Mouse (Mus musculus) naive thymus-derived CD4-positive, alpha-beta T cell, adult 2 months (primary cell): ENCODE results near the gene Tm6sf1.

ENCODE experiments used
- DNase-seq: peaks from one replicate; pipeline ENCODE4 v3.0.0-alpha.2; 2011; ENCODE audit warnings: low read depth

Tm6sf1 gene

DNA sequence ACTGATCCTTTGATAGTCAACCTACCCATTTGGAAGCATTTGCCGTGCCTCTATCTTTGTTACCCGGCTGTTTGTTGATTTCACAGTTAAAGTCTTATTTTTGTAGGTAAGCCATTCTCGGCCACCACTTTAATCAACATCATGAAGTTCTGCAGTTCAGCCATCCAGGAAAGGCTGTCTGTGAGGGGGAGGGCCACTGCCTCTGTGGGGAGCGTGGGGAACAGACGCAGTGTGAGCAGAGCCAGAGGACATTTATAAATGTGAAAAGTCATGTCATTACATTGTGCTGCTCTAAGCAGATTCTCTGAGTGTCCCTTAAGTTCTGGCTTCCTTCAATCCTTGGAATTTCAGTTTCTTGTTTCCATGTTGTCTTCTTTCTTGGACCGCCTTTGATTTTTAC is 8.6 kb upstream of the Tm6sf1 start:
- no peak for DNase-seq

DNA sequence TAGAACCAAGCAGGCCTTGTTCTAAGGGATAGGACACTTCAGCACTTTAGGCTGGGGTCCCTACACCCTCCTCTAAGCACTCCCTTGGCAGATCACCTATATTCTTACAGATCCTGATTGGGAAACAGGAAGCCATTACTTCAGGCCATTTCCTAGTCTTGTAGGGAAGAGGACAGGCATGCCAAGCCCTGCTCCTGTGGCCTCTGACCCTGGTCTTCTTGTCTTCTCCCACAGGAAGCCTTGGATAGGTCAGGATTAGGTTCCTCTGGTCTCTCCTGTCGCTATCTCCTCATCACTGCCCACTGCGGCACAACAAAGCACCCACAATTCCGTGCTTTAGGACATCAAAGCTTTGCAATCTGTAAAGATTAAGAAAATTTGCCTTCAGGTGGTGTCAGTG is 7.1 kb upstream of the Tm6sf1 start:
- no peak for DNase-seq

GRCm38 (mm10) chr7:81854568-81855307 is 4.1 kb upstream of the Tm6sf1 start:
- peak; percentile 69 for DNase-seq

DNA sequence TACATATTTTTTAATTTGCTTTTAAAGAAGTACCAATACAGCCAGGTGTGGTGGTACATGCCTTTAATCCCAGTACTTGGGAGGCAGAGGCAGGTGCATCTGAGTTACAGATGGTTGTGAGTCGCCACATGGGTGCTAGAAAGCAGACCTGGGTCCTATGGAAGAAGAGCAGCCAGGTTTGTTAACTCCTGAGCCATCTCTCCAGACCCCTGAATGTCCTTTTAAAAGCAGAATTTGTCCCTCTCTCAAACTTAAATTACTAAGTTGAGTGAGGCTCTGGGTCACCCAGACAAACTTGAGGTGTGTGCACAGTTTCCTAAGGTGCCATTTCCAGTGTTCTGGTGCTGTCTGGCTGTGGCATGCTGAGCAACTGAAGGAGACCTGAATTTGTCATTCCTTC is 3.1 kb upstream of the Tm6sf1 start, which contains the start of gene Gm10160:
TSS of gene Gm10160 (minus strand) at position 101 of the 400 bp plus-strand sequence.
- DNase-seq = no peak

- no peak for DNase-seq
Observed at GRCm38 (mm10) chr7:81856221-81856620, 2.6 kb upstream of the Tm6sf1 start.

DNA sequence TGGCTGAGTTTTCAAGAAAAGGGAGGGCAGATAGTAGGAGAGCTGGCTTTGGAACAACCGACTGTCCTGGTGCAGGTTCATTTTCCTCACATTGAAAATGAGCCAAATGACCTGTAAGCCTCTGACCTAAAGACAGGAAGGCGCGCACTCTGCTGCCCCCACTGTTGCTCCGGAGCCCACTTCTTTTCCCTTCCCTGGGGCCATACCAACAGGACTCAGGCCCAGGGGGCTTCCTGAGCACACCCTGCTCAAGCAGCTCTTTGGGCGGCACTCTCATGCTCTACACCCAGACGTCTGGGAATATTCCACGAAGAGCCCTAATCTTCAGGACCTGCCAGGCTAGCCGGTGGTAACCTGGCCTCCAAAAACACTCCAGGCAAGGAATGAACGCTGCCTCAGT is 565 bp upstream of the Tm6sf1 start:
- DNase-seq = no peak

GRCm38 (mm10) chr7:81860071-81860470 is 1.3 kb downstream of the Tm6sf1 start:
- no peak for DNase-seq

GRCm38 (mm10) chr7:81860996-81861395 is 2.2 kb downstream of the Tm6sf1 start:
- peak; percentile 50 for DNase-seq

GRCm38 (mm10) chr7:81861461-81861860 is 2.7 kb downstream of the Tm6sf1 start:
- no peak for DNase-seq

DNA sequence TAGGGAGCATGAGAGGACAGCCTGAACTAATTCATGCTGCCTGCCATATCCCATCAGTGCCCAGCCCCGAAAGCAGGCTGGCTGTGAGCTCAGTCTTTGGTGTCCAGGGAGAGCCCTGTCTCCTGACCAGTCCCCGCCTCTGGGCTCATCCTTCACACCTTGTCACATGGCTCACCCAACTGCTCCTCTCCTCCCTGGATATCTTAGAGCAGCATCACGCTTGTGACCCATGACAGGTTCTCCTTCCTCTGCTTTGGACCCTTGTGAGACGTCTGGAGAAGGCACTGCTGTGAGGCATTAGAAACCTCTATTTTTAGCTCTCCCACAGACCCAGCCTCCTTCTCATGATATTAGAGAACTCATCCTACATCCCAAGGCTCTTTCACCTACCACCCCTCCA is 3.1 kb downstream of the Tm6sf1 start:
- DNase-seq = no peak

DNA sequence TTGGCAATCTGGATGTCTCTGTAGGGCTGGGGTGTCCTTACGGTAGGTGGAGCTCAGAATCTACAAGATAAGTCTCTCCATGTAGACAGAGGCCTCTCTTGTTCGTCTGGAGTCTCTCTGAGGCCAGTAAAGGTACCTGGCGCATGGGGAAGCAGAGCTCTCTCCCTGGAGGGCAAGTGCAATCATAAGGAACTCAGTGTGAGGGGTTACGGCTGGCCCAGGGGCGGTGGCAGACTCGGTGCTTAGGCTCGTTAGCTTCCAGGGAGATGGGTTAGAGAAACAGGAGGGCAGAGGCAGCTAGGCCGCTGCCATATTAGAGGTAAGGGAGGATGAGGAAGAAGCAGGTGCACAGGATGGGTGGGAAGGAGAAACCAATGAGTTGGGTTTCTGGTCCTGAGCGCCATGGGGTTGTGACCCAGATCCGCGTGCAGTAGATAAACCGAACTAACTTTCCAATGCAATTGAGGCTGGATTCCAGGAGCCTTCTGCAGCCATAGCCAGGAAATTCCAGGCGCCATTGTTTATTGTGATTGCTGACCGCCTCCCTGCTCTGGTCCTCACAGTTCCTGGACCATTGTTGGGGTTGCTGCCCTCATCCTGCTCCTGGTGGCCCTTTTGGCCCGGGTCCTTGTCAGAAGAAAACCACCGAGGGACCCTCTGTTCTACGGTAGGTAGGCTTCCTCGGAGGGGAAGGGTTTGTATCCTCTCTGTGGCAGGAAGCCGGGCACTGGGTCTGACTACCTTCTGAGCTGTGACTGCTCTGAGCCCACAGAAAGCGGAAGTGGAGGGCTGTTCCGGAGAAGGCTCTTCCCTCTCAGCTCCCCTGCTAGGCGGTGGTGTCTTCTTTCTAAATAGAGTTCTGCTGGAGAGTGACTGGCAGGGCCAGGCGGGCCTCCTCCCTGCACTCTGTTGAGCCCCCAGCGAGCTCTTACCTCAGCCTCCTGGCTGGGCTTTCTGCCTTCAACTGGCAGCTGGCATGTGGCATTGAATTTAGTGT is 4.1 kb downstream of the Tm6sf1 start:
- peak; percentile 81 for DNase-seq

DNA sequence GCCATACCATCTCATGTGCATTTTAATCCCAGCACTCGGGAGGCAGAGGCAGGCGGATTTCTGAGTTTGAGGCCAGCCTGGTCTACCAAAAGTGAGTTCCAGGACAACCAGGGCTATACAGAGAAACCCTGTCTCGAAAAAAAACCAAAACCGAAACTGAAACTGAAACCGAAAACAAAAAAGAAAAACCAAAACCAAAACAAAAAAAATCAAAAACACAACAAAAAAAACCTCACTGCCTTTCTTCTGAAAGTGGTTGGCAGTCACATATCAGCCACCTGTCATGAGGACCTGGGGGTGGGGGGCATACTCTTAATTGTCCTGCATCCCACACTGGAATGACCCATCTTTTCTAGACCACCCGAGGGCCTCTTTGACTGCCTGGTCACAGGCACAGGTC is 5.8 kb downstream of the Tm6sf1 start:
- DNase-seq = peak; percentile 63

DNA sequence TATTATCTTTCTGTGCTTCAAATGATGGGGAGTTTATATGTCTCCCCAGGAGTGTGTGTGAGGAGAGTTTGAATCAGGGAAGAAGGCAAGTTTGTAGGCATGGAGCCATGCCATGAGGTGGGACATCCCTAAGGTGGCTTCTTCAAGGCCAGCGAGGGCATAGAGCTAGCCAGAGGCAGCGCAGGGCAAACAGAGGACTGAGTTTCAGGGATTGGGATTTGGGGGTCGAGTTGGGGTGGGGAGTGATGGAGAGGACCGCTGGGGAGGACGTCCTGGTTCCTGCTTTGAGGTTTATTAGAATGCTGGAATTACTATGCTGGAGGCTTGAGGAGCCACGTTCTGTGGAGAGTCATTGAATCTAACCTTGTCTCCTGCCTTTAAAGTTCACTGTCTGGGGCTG is 7.1 kb downstream of the Tm6sf1 start:
- DNase-seq = no peak

GRCm38 (mm10) chr7:81867231-81867930 is 8.6 kb downstream of the Tm6sf1 start:
- no peak for DNase-seq

DNA sequence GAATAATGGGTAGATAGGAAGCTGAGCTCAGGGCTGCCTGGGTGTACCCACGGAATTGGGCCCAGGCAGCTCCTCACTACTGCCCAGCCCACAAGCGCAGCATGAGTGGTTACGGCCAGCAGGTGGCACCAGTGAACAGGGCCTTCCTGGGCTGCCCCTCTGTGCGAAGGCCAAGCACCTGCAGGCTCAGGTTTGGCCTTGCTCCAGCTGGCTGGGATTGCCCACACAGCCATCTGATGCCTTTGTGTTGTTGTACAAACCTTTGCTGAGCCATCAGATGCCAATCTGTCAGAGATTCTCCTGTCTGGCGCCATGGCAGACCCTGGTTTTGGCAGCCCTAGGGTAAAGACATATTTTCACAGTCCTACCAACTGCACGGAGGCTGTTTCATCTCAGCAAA is 9.4 kb downstream of the Tm6sf1 start:
- peak; percentile 87 for DNase-seq

DNA sequence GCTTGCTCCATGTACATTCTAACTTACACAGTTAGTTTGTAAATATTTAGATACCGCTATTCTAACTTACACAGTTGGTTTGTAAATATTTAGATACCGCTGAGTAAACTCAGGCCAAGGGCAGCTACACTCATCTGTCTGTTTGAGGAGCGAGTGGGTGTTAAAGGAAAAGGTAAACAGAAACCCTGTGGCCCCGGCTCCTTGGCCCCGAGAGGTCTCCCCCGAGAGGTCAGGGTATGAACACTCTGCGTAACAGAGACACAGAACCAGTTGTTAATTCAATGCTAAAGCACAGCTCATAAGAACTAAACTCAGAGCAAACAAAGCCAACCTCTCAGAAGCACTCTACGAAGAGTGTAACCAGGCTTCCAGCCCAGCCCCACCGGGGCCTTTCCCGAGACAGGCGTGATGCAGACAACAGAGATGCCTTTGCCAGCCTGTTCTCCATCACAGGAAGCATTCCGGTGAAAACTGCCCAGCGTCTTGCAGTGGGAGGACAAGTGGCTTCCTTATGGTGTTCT is 13.8 kb downstream of the Tm6sf1 start:
- no peak for DNase-seq

GRCm38 (mm10) chr7:81873807-81874206 is 15.0 kb downstream of the Tm6sf1 start:
- DNase-seq = no peak

DNA sequence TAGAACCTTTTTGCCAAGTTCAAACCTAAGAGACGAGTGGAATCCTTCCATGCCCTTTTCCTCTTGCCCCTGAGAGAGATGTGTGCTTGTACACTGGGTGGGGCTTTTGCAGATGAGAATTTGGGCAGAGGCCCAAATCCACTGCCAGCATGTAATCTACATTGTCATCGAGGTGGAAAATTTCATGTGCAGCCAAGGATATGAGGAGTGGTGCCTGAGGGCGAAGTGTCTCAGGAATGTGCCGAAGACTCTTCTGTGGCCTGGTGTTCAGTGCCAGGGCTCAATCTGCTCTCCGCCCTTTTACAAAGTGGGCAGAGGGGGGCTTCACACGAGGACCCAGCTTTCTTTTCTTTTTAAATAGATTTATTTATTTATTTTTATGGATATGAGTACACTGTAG is 15.8 kb downstream of the Tm6sf1 start:
- no peak for DNase-seq

DNA sequence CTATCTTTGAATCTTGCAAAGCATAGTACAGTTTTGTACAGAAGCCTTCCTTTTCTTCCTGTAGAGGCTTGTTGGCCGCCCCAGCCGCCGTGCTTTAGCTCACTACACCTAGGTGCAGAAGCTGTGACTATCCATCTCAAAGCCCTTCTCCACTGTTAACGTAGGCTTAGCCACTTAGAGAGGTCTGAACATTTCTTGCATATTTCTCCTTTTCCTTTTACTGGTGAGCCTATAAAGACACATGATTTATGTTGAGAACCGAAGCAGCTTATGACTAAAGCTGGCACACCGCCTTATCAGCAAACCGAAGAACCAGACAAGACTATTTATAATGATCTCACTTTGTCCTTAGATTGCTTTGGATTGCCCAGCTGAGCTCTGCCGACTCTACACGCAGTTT is 16.6 kb downstream of the Tm6sf1 start:
- DNase-seq = no peak

DNA sequence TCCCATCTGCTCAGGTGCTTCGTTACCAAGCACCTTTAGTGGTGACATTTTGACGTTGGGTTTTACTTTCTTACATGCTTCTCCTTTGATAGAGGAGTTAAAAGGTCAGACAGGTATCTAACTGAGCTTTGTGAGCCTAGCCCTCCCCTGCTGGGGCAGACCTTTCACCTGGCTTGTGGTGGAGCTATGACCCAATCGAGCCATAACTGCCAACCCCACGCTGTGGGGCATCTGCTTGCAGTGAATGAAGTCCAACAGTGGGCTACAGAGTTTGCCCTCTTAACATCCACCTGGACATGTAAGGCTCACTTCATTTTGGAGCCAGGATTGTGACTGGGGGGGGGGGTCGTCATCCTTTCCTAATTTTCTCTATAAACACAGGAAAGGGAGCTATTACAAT is 21.5 kb downstream of the Tm6sf1 start:
- no peak for DNase-seq

DNA sequence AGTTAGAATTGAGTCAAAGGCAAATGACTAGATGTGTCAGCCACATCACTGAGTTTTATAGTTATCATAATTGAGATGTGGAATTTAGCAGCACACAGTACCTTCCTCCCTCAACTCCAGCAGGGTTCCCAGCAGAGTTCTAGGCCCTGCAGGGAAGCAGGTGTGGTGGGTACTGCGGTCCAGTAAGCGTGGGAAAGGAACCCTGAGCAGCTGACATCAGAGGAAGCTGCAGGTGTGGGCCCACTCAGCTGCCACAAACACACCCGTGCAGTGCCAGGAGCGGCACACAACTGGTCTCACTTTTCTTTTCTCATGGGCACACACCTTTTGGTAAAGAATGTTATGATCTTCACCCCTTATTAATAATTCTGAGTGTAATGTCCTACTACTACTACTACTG is 22.0 kb downstream of the Tm6sf1 start:
- no peak for DNase-seq

DNA sequence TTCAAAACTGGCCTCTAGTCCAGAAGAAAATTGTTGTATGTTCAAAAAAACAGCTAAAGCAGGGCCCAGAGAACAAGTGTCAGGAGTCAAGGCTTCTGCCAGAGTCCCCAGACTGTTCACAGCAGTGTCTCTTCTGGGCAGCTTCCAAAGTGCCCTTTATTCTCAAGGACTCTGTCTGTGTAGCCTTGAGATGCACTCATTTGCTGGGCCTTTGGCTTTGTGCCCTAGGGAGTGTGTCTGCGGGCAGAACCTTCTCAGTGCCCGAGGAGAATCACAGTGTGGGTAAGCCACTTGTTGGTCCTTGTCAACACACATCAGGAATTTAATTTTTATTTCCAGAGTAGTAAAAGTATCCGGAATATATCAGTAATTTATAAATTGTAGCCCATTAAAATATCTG is 22.8 kb downstream of the Tm6sf1 start:
- DNase-seq = no peak
